Mouse (Mus musculus): ENCODE data around the gene Mgat5.

- no peak for TF ChIP-seq CTCF (IDR thresholded peaks at IDR 0.05; ENCODE audit: borderline replicate concordance, insufficient read depth, low read depth, low read length)
- TF ChIP-seq POLR2A (IDR thresholded peaks at IDR 0.05; ENCODE audit: borderline replicate concordance, insufficient read depth, low read length), result no peak
These were observed 214.8 kb downstream of the Mgat5 start for GRCm38 (mm10) chr1:127419581-127419980.
